Comparison of ENCODE assay signal across 8 mouse cellular contexts in the genomic region with DNA sequence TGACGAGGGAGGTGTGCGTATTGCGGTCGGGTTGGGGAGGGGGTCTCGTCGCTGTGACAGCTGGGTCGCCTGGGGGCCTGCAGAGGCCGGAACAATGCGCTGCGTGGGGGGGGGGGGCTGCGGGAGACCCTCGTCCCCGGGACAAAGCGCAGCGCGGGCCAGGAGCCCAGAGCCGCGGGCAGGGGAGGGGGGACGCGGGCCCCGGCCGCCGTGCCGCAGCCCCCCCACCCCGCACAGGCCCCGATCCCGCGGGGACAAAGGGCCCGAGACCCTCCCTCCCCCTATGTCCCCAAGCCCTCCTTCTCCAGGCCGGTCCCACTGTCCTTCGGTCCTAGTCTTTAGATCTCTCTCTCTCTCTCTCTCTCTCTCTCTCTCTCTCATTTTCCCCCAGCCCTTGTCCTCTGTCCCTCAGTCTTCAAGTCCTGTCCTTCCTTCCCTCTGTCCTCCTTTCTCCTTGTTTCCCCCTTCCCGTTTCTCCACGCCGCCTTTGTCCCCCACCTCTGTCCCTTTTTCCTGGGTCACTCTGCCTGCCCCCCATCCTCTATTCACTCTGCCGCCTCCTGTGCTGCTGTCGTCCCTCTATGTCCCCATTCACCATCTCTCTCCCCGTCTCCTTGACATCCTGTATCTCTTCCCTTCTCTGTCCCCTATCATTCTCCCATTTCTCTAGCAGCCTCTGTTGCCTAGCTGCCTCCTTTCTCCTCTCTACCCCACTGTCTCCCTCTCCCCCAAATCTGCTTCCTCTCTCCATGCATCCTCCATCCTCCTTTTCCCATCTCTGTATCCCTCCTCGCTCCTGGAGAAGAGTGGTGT. TPM values are rescaled to one million over a fixed set of nuclear protein-coding genes. Genes with fewer than 3 reads are reported as not detected.
A peak's percentile ranks its signal among the peaks of the same experiment; 100 is the strongest.
DNase-seq lines count a peak whose midpoint lies in the region; ATAC-seq and TF ChIP-seq lines count a peak whose summit lies in the region.

No protein-coding gene starts in this region.

- TF ChIP-seq POLR2A in spleen, adult 2 months (IDR thresholded peaks at IDR 0.05; ENCODE audit: low read depth, low read length), result no peak

- peak; percentile 19 for DNase-seq in embryo, embryonic 10.5 days (ENCODE audit: low spot score)
- DNase-seq in embryo, embryonic 11 days, result no peak
- no peak for DNase-seq in spleen, adult 2 months (ENCODE audit: low read depth in 1 of 2, low spot score in 2 of 2)
- DNase-seq in spleen, postnatal 10 days (ENCODE audit: low spot score in 2 of 2), result no peak
- DNase-seq in embryo, embryonic 10 days (ENCODE audit: low spot score), result no peak
- DNase-seq in cerebellum, postnatal 4 days (ENCODE audit: low spot score in 2 of 2), result no peak

- H3K9ac ChIP-seq in liver, embryonic 12.5 days, result peak overlapping the region; percentile 57
- peak overlapping the region; percentile 80 for H3K9ac ChIP-seq in stomach, embryonic 16.5 days (ENCODE audit: low read length)

- H3K4me3 ChIP-seq in spleen, adult 2 months (ENCODE audit: extremely low read depth, insufficient read depth, insufficient read length), result peak overlapping the region; percentile 53; the same call in 1 of the 2 replicates
- peak overlapping the region; percentile 61 for H3K4me3 ChIP-seq in liver, embryonic 12.5 days
- peak overlapping the region; percentile 61 for H3K4me3 ChIP-seq in stomach, embryonic 16.5 days (replicated peaks; ENCODE audit: low read length)

- peak overlapping the region; percentile 78 for H3K4me2 ChIP-seq in liver, embryonic 12.5 days
- peak overlapping the region; percentile 97 for H3K4me2 ChIP-seq in stomach, embryonic 16.5 days (ENCODE audit: low read depth, low read length)

- WGBS in spleen, adult 2 months, result 10% methylated on average over 17 of the region's 38 CpGs
- WGBS in liver, embryonic 12.5 days (ENCODE audit: insufficient replicate concordance), result 3% methylated on average over 17 of the region's 38 CpGs
- 5% methylated on average over 13 of the region's 38 CpGs for WGBS in stomach, embryonic 16.5 days

- ATAC-seq in liver, embryonic 12.5 days, result no peak; the same call in 1 of the 2 replicates
- no peak for ATAC-seq in stomach, embryonic 16.5 days (ENCODE audit: insufficient read depth, low FRiP score)

- H3K27ac ChIP-seq in spleen, adult 2 months (ENCODE audit: insufficient read depth, low read length), result no peak overlapping the region
- no peak overlapping the region for H3K27ac ChIP-seq in liver, embryonic 12.5 days
- H3K27ac ChIP-seq in stomach, embryonic 16.5 days (ENCODE audit: low read length), result no peak overlapping the region

- H3K4me1 ChIP-seq in spleen, adult 2 months (ENCODE audit: control insufficient read depth, insufficient read depth, insufficient read length), result peaks cover 8% of the 10 kb centered on the region
- H3K4me1 ChIP-seq in liver, embryonic 12.5 days, result peaks cover 21% of the 10 kb centered on the region
- H3K4me1 ChIP-seq in stomach, embryonic 16.5 days (ENCODE audit: control insufficient read depth, insufficient read depth, low read length), result peaks cover 17% of the 10 kb centered on the region

- H3K9me3 ChIP-seq in liver, embryonic 12.5 days (replicated peaks), result no peaks in the 10 kb centered on the region; the same call in 1 of the 2 replicates
- H3K9me3 ChIP-seq in stomach, embryonic 16.5 days (replicated peaks; ENCODE audit: control insufficient read depth, low read length), result no peaks in the 10 kb centered on the region

- peaks cover 15% of the 10 kb centered on the region for H3K27me3 ChIP-seq in spleen, adult 2 months (ENCODE audit: control insufficient read depth, insufficient read depth, low read length)
- H3K27me3 ChIP-seq in liver, embryonic 12.5 days (replicated peaks), result peaks cover 93% of the 10 kb centered on the region
- peaks cover 7% of the 10 kb centered on the region; the same call in 1 of the 2 replicates for H3K27me3 ChIP-seq in stomach, embryonic 16.5 days (ENCODE audit: control insufficient read depth, insufficient read depth, low read length)

- H3K36me3 ChIP-seq in spleen, adult 2 months (ENCODE audit: control insufficient read depth, insufficient read depth, low read length), result no peaks in the 10 kb centered on the region
- no peaks in the 10 kb centered on the region for H3K36me3 ChIP-seq in liver, embryonic 12.5 days
- no peaks in the 10 kb centered on the region for H3K36me3 ChIP-seq in stomach, embryonic 16.5 days (ENCODE audit: control insufficient read depth, insufficient read depth, low read length)

- no peak for TF ChIP-seq CTCF in spleen, adult 2 months (IDR thresholded peaks at IDR 0.05; ENCODE audit: extremely low read depth, insufficient read depth, insufficient read length, insufficient replicate concordance)

RNA-seq across cellular contexts. Expression of gene Cadm4, which starts 0.6 kb away (rescaled TPM):
- 33.1 and 34.5 TPM in 2 replicates for polyA plus RNA-seq in spleen, adult 2 months (2012; rRNA removed)
- polyA plus RNA-seq in liver, embryonic 12.5 days (2016; fragmentation: Nextera tagmentation; extraction: Ambion mirVana), result 0.28 and 0.35 TPM in 2 replicates
- polyA plus RNA-seq in stomach, embryonic 16.5 days (2015; fragmentation: Nextera tagmentation; extraction: Ambion mirVana), result 4.4 TPM in 2 replicates

RNA-seq across cellular contexts. Expression of gene Plaur, which starts 20.1 kb away (rescaled TPM):
- polyA plus RNA-seq in spleen, adult 2 months (2012; rRNA removed), result 51.2 and 58.6 TPM in 2 replicates
- polyA plus RNA-seq in liver, embryonic 12.5 days (2016; fragmentation: Nextera tagmentation; extraction: Ambion mirVana), result 2.6 and 2.8 TPM in 2 replicates
- 13.3 and 15.4 TPM in 2 replicates for polyA plus RNA-seq in stomach, embryonic 16.5 days (2015; fragmentation: Nextera tagmentation; extraction: Ambion mirVana)

RNA-seq across cellular contexts. Expression of gene Zfp428, which starts 24.4 kb away (rescaled TPM):
- 4.0 and 5.9 TPM in 2 replicates for polyA plus RNA-seq in spleen, adult 2 months (2012; rRNA removed)
- 12.4 and 14.2 TPM in 2 replicates for polyA plus RNA-seq in liver, embryonic 12.5 days (2016; fragmentation: Nextera tagmentation; extraction: Ambion mirVana)
- polyA plus RNA-seq in stomach, embryonic 16.5 days (2015; fragmentation: Nextera tagmentation; extraction: Ambion mirVana), result 22.3 and 24.6 TPM in 2 replicates

RNA-seq across cellular contexts. Expression of gene AC161166.1, which starts 29.8 kb away (rescaled TPM):
- not detected in 2 replicates for polyA plus RNA-seq in spleen, adult 2 months (2012; rRNA removed)
- polyA plus RNA-seq in liver, embryonic 12.5 days (2016; fragmentation: Nextera tagmentation; extraction: Ambion mirVana), result 0.20 and 0.24 TPM in 2 replicates
- polyA plus RNA-seq in stomach, embryonic 16.5 days (2015; fragmentation: Nextera tagmentation; extraction: Ambion mirVana), result 0.19 and 0.30 TPM in 2 replicates

RNA-seq across cellular contexts. Expression of gene Irgc1, which starts 30.3 kb away (rescaled TPM):
- polyA plus RNA-seq in spleen, adult 2 months (2012; rRNA removed), result 6.5 and 19.9 TPM in 2 replicates
- not detected in 2 replicates for polyA plus RNA-seq in liver, embryonic 12.5 days (2016; fragmentation: Nextera tagmentation; extraction: Ambion mirVana)
- polyA plus RNA-seq in stomach, embryonic 16.5 days (2015; fragmentation: Nextera tagmentation; extraction: Ambion mirVana), result 0.17 and 0.26 TPM in 2 replicates
